Mouse (Mus musculus) G1E-ER4 (cell line): Measurements from ENCODE around the gene H2-T24. TPM values are rescaled to one million over a fixed set of nuclear protein-coding genes. Genes with fewer than 3 reads are reported as not detected.

Experiments used
- GATA1 ChIP-seq: IDR thresholded peaks from one replicate; pipeline ENCODE4 v1.8.0; 2012; ENCODE audit warnings: low read length, inconsistent platforms
- polyA plus RNA-seq: library from polyadenylated mRNA; stranded (reverse); fragments of >175 nt; gene quantifications from 2 replicates; pipeline ENCODE4 v1.2.3, GENCODE M21; 2012

The H2-T24 gene
- polyA plus RNA-seq, 1 experiment, result 0.15 TPM

DNA sequence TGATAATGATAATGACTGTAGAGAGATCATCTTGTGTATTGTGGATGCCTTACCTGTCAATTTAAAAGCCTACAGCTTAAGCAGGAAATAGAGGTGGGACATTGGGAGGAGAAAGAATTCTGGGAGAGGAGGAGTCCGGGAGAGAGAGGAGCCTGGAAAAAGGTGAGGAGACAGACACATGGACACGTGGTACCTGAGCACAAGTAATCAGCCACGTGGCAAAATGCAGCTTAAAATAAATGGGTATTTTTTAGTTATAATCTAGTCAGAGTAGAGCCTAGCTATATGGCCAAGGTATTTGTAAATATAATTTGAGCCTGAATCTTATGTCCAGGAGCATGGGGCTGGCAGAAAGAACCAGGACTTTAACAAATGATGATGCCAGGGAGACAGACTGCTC lies 841 bp downstream of the H2-T24 start:
- no peak for TF ChIP-seq GATA1

DNA sequence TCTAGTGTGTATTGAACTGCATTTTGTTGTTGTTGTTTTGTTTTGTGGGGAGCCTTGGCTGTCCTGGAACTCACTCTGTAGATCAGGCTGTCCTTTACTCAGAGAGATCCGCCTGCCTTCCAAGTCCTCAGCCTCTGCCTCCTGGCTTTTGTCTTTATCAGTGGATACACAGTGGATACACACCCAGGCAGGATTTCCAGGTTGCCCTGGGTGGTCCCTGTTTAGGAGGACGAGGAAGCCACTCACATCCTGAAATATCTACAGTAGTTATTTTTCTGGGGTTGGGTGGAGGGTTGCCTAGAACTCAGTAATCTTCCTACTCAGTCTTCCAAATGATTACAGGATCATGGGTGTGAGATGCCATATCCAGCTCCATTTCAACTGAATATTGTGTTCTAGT lies 1.4 kb downstream of the H2-T24 start:
- no peak for TF ChIP-seq GATA1

DNA sequence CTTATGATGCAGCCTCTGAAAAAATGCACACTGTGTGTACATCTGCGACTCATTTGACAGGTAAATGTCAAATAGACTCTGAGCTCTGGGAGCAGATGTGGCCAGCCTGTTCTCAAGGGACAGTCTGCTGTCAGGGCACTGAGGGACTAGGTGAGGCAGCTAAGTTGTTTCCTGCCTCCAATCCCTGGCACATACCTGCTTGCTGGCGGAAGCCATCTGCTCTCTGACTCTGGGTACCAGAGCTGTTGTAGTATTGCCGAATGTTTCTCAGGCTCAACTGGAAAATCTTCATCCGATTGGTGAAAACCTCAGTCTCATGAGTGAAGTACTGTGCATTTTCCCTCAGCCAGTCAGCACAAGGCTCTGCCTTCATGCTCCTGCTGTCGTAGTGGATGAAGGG lies 3.3 kb downstream of the H2-T24 start:
- no peak for TF ChIP-seq GATA1

DNA sequence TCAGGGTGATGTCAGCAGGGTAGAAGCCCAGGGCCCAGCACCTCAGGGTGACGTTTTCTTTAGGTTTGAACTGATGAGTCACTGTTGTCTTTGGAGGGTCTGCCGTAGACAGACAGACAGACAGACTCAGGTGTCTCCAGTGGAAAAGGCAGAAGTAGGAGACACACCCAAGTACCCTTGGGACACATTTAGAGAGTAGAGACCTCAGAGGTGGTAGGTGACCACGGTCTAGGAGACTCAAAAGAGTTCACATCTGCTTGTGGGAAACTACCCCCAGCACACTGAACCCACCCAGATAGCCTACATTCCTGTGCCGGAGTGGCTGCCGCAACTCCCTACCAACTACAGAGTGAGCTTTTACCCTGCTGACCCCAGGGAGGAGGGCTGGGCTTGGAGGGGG lies 5.4 kb downstream of the H2-T24 start:
- no peak for TF ChIP-seq GATA1

DNA sequence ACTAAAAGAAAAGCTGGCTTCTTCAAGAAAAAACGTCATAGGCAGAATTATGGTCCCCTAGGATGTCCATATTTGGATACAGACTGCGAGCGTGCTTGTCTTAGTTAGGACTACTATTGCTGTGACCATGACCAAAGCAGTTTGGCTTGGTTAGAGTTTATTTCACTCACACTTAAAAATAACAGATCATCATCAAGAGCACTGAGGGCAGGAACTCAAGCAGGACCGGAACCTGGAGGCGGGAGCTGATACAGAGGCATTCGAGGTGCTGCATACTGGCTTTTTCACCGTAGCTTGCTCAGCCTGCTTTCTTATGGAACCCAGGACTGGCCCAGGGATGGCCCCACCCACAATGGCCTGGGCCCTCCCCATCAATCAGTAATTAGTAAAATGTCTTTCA lies 17.0 kb downstream of the H2-T24 start:
- TF ChIP-seq GATA1, result no peak

DNA sequence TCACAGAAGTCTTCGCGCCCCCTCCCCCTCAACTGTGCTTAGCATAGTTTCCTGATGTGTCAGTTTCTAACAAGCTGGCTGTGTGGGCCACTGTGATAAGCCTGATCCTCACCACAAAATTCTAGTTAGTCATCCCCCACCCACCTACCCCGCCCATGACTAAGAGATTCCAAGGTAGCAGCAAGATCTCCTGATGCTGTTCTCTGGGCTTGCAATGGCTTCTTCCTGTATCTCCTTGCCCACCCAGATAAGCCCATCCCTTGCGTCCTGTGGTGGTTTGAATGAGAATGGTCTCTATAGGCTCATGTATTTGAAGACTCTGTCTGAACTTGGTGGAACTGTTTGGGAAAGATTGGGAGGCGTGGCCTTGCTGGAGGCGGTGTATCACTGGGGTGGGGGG lies 18.4 kb downstream of the H2-T24 start:
- peak; percentile 94 for TF ChIP-seq GATA1

DNA sequence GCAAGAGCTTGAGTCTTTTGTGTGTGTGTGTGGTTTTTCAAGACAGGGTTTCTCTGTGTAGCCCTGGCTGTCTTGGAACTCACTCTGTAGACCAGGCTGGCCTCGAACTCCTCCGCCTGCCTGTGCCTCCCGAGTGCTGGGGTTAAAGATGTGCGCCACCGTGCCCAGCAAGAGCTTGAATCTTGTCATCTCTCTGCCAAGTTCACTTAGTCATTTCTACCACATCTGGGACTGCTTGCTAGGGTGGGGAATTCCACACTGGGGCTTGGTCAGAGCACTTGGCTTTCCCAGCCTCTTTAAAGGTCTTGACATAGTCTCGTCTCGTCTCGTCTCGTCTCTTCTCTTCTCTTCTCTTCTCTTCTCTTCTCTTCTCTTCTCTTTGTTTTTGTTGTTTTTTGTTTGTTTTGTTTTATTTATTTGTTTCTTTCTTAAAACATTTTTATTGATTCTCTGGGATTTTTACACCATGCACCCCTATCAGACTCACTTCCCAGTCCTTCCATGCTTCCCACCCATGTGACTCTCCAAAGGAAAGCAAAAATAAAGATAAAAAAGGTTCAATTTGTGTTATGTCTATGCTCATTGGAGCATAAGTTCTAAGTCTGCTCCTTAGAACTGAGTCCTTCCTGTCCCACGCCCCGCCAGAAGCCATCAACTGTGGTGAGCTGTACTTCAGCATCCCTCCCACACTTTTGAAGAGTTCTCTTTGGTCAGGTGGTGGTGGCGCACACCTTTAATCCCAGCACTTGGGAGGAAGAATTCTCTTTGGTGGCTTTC lies 19.1 kb downstream of the H2-T24 start:
- no peak for TF ChIP-seq GATA1

DNA sequence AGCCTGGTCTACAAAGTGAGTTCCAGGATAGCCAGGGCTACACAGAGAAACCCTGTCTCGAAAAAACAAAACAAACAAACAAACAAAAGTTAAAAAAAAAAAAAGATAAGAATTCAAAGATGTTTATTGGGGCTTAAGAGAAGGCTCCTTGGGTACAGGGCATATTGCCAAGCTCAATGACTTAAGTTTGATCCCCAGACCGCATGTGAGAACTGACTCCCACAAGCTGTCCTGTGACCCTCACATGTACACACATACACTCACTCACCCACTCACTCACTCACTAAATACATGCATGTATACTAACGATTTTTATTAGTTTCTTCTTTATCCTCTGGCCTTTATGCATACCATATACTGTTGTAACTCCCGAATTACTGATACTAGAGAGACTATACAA lies 20.0 kb downstream of the H2-T24 start:
- no peak for TF ChIP-seq GATA1

DNA sequence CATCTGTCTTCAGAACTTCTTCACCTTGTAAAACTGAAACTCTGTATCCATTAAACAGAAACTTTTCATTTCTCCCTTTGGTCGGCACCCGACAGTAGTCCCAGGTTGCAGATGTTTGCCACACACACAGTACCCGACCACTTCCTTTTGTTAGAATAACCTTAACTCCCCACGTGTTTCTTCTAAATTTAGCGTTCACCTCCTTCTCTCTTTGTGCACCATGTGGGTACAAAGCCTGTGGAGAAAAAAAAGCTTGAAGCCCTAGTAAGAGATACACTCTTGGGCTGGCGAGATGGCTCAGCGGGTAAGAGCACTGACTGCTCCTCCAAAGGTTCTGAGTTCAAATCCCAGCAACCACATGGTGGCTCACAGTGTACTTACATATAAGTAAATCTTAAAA lies 21.0 kb downstream of the H2-T24 start:
- no peak for TF ChIP-seq GATA1

DNA sequence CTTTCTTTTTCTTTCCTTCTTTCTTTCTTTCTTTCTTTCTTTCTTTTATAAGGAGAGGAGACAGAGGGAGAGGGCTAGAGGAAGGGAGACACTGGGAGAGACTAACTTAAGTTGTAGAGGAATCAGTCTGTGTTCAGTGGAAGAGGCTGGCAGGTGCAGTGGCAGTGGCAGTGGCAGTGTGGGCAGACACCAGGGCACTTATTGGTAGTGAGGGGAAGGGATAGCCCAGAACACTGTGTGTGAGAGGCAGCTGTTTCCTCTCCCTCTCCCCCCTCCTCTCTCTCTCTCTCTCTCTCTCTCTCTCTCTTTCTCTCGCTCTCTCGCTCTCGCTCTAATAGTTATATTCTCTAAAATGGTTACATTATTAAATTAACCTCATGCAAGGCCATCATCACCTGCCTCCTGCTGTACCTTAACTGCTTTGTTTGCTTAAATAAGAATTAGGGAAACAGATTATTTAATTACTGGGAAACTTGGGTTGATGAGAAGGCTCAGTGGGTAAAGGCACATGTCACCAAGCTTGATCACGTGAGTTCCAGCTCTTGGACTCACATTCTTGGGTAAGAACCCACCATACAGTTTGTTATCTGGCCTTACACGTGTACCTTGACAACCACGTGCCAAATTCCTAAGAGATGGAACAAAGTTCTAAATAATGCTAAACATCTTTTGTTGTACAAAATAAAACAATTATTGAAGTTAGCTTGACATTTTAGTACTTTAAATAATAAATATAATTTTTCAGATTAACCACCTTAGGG lies 21.6 kb downstream of the H2-T24 start:
- TF ChIP-seq GATA1, result no peak

DNA sequence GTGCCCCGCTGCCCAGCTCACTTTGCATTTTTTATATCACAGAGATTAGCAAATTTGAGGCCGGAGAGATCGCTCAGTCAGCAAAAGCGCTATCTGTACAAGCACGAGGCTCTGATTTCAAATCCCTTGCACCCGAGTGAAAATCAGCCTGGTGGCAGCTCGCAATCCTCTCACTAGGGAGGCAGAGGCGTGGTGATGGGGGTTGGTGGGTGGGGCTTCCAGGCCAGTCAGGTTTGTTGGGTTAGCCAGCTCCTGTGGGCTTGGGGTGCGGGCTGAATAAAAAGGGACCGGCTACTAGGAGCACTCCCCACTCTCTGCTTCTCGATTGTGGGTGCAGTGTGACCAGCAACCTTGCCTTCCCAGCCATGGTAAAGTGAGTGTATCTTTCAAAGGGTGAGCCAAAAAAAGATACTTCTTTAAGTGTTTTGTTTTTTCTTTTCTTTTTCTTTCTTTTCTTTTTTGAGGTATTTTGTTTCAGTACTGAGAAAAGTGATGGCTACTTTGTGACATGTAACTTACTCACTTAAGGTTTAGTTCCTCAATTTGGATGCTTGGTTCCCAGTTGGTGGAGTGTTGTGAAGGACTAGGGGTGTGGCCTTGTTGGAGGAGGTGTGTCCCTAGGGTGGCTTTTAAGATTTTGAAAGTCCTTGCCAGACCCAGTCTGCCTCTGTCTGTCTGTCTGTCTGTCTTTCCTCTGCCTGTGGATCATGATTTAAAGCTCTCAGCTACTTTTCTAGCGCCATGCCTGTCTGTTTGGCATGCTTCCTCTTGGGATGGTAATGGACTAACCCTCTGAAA lies 22.4 kb downstream of the H2-T24 start:
- TF ChIP-seq GATA1, result no peak

DNA sequence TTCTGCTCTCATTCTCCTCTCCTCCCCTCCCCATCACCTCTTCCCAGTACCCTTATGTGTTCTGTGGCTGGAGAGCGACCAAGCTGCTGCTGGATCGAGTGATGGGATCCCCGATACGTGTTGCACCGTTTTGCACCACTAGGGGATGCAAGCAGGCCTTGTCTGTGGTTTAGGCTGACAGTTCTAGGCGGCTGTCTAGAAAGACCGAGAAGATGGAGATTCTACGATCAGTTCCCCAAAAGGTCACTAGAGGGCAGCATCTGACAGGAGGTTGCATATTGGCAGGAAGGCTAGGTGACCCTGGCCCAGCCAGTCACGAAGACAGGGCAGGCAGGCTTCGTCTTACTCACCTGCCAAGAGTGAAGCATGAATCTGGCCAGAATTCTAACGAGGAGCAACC lies 23.4 kb downstream of the H2-T24 start:
- no peak for TF ChIP-seq GATA1

DNA sequence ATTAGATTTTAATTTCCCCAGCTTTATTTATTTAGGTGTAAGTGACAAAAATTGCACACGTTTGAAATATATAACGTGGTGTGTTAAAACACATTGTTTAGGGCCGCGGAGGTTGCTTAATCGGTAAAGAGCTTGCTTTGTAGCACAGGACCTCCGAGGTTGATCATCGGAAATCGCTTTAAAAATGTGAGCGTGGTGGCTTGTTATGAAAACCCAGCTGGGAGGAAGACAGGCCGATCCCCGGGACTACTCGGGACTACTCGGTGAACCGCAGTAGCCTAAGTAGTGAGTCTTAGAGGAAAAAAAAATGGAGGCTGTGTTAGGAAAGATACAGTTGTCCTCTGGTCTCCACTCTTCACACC lies 25.5 kb downstream of the H2-T24 start:
- TF ChIP-seq GATA1, result no peak

DNA sequence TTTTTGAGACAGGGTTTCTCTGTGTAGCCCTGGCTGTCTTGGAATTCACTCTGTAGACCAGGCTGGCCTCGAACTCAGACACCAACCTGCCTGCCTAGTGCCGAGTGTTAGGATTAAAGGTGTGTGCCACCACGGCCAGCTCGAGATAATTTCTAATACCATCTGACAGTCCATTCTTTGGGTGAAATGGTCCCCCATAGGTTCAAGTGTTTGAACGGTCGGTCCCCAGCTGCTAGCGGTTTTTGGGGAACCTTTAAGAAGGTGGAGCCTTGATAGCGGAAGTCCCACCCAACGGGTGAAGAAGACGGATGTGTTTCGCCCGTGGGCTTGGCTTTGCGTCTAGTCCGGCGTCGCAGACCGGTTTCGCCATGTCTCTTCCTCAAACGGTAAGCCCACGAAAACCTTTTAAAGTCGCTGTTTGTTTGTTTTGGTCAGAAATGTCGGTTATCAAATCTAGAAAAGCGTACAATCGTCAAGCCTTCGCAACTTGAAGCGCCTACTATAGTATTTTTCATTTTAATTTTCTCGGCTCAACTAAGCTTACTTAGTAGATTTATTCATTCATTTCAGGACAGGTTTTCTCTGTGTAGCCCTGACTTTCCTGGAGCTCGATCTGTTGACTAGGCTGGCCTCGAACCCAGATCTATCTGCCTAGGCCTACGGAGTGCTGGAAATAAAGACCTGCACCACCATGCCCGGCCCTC lies 26.0 kb downstream of the H2-T24 start:
- TF ChIP-seq GATA1, result no peak

DNA sequence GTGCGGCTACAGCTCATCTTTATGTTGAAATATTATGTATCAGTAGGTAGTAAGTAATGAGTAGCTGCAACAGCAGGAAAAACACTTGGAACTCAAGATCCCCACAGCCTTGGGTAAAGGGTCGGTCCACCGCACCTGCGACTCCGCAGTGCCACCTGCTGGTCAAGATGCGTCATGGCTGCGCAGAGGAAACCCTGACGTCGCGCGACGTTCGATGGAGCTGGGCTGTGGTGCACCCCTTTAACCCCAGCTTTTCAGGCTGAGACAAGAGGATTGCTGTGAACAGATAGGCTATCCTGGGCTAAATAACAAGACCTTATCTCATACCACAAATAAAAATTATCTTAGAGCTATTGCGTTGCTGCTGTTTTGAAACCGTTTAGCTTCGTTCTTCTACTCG lies 26.7 kb downstream of the H2-T24 start:
- peak; percentile 9 for TF ChIP-seq GATA1

DNA sequence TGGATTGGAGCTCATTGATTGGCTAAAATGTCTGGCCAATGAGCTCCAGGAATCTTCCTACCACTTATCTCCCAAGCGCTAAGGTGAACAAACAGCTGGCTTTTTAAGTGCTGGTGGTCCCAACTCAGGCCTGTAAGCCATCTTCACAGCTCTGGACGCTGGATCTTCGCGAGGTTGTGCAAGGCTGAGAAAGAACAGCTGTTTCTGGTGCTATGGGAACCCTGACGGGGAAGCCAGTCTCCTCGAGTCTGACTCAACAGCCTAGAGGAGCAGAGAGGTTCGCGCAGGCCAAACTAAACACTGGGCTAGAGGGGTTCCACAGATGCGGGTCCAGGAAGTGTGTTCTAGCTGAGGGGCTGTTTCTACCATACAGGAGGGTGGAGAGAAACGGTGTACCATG lies 28.6 kb downstream of the H2-T24 start:
- no peak for TF ChIP-seq GATA1
